Mouse (Mus musculus) liver, adult 2 months (tissue): ENCODE data around the gene 4933407L21Rik.

Experiments
- CTCF ChIP-seq: fragments of 200-500 bp; IDR thresholded peaks from 2 replicates; pipeline ENCODE4 v1.5.1; 2011; ENCODE audit warnings: low read depth, low read length, control low read depth
- POLR2A ChIP-seq: fragments of 200-500 bp; IDR thresholded peaks from 2 replicates; pipeline ENCODE4 v1.6.1; 2011; ENCODE audit warnings: low read length, control low read depth; ENCODE audit not compliant: insufficient read depth; ENCODE audit errors: extremely low read depth

GRCm38 (mm10) chr1:85894748-85895360, 33.4 kb upstream of the 4933407L21Rik start:
- no peak for TF ChIP-seq CTCF
- TF ChIP-seq POLR2A, result no peak
